Mouse (Mus musculus) MEL (cell line): ENCODE measurements around the gene Rfc4. TPM values are rescaled to one million over a fixed set of nuclear protein-coding genes. Genes with fewer than 3 reads are reported as not detected.

Experiments used
- DNase-seq: peaks from one replicate; pipeline ENCODE4 v3.0.0; 2011; ENCODE audit warnings: low read depth, low spot score
- H3K27ac ChIP-seq: 2 replicates; pipeline ENCODE4 v1.5.1; 2012; ENCODE audit warnings: low read depth, mild to moderate bottlenecking, control low read depth, low read length, moderate library complexity; ENCODE audit not compliant: control insufficient read depth
- H3K27me3 ChIP-seq, 2 experiments: fragments of 150-350 bp in 1 of 2; sonication (generic) in 1 of 2; 2 replicates each; pipeline ENCODE4 v1.6.1; 2012; ENCODE audit warnings: low read length in 2 of 2, mild to moderate bottlenecking in 2 of 2, improper control_type of control experiment in 1 of 2, moderate library complexity in 1 of 2; ENCODE audit not compliant: insufficient read depth in 2 of 2, control insufficient read depth in 1 of 2
- H3K36me3 ChIP-seq, 2 experiments: 2 replicates each; pipeline ENCODE4 v1.6.1; 2012 to 2014; ENCODE audit warnings: low read length in 2 of 2, improper control_type of control experiment in 1 of 2, inconsistent platforms in 1 of 2, mild to moderate bottlenecking in 1 of 2; ENCODE audit not compliant: insufficient read depth in 2 of 2, control insufficient read depth in 1 of 2
- H3K4me1 ChIP-seq, 2 experiments: fragments of 150-350 bp in 1 of 2; sonication (generic) in 1 of 2; 2 replicates each; pipeline ENCODE4 v1.6.1; 2012; ENCODE audit warnings: low read length in 2 of 2, improper control_type of control experiment in 1 of 2, mild to moderate bottlenecking in 1 of 2; ENCODE audit not compliant: insufficient read depth in 2 of 2, control insufficient read depth in 1 of 2
- H3K4me3 ChIP-seq, 2 experiments: fragments of 150-350 bp in 1 of 2; sonication (generic) in 1 of 2; 2 replicates each; pipeline ENCODE4 v1.5.1; 2012; ENCODE audit warnings: low read depth in 2 of 2, low read length in 2 of 2, mild to moderate bottlenecking in 2 of 2, moderate library complexity in 2 of 2, control low read depth in 1 of 2, improper control_type of control experiment in 1 of 2; ENCODE audit not compliant: control insufficient read depth in 1 of 2, insufficient read depth in 1 of 2
- H3K79me2 ChIP-seq: 2 replicates; pipeline ENCODE4 v1.6.1; 2012; ENCODE audit warnings: mild to moderate bottlenecking, low read length, moderate library complexity; ENCODE audit not compliant: control insufficient read depth, poor library complexity, insufficient read depth
- H3K9ac ChIP-seq: 2 replicates; pipeline ENCODE4 v1.6.1; 2012; ENCODE audit warnings: low read depth, mild to moderate bottlenecking, control low read depth, low read length, moderate library complexity; ENCODE audit not compliant: control insufficient read depth, poor library complexity, severe bottlenecking
- H3K9me3 ChIP-seq: fragments of 150-350 bp; sonication (generic); replicated peaks from 2 replicates; pipeline ENCODE4 v1.6.1; 2012; ENCODE audit warnings: mild to moderate bottlenecking, low read length, improper control_type of control experiment, moderate library complexity; ENCODE audit not compliant: insufficient read depth
- BHLHE40 ChIP-seq: IDR thresholded peaks from 2 replicates; pipeline ENCODE4 v1.6.1; 2012; ENCODE audit warnings: low read depth, mild to moderate bottlenecking, inconsistent platforms, low read length, improper control_type of control experiment, borderline replicate concordance
- CHD1 ChIP-seq: IDR thresholded peaks from 2 replicates; pipeline ENCODE4 v1.6.1; 2012; ENCODE audit warnings: low read depth, mild to moderate bottlenecking, inconsistent platforms, low read length, improper control_type of control experiment
- CHD2 ChIP-seq: IDR thresholded peaks from 2 replicates; pipeline ENCODE4 v1.6.1; 2011; ENCODE audit warnings: low read length, improper control_type of control experiment
- CTCF ChIP-seq, 3 experiments: IDR thresholded peaks in 2 of 3; conservative IDR thresholded peaks in 1 of 3; 2 replicates each; pipeline ENCODE4 v1.5.1; 2011 to 2012; ENCODE audit warnings: low read length in 3 of 3, low read depth in 2 of 3, mild to moderate bottlenecking in 2 of 3, improper control_type of control experiment in 1 of 3, inconsistent platforms in 1 of 3, mixed read lengths in 1 of 3, moderate library complexity in 1 of 3; ENCODE audit not compliant: control insufficient read depth in 1 of 3, insufficient read depth in 1 of 3, poor library complexity in 1 of 3, severe bottlenecking in 1 of 3
- ELF1 ChIP-seq: IDR thresholded peaks from 2 replicates; pipeline ENCODE4 v1.6.1; 2014; ENCODE audit warnings: low read depth, mild to moderate bottlenecking, inconsistent platforms, low read length, improper control_type of control experiment, moderate library complexity
- EP300 ChIP-seq, 2 experiments: IDR thresholded peaks; 2 replicates each; pipeline ENCODE4 v1.6.1; 2011; ENCODE audit warnings: improper control_type of control experiment in 2 of 2, low read length in 2 of 2, low read depth in 1 of 2, mild to moderate bottlenecking in 1 of 2
- GABPA ChIP-seq: IDR thresholded peaks from 2 replicates; pipeline ENCODE4 v1.6.1; 2012; ENCODE audit warnings: low read depth, mild to moderate bottlenecking, inconsistent platforms, low read length, improper control_type of control experiment, moderate library complexity
- HCFC1 ChIP-seq: IDR thresholded peaks from 2 replicates; pipeline ENCODE4 v1.6.1; 2012; ENCODE audit warnings: low read depth, mild to moderate bottlenecking, inconsistent platforms, low read length, improper control_type of control experiment, moderate library complexity
- JUND ChIP-seq: IDR thresholded peaks from 2 replicates; pipeline ENCODE4 v1.6.1; 2011; ENCODE audit warnings: low read depth, mild to moderate bottlenecking, improper control_type of control experiment, low read length
- MAFK ChIP-seq: IDR thresholded peaks from 2 replicates; pipeline ENCODE4 v1.6.1; 2011; ENCODE audit warnings: low read depth, mild to moderate bottlenecking, low read length, improper control_type of control experiment, borderline replicate concordance
- MXI1 ChIP-seq: IDR thresholded peaks from 2 replicates; pipeline ENCODE4 v1.6.1; 2011; ENCODE audit warnings: mild to moderate bottlenecking, low read depth, low read length, improper control_type of control experiment
- NELFE ChIP-seq: IDR thresholded peaks from 2 replicates; pipeline ENCODE4 v1.6.1; 2011; ENCODE audit warnings: low read depth, low read length, improper control_type of control experiment
- NRF1 ChIP-seq: IDR thresholded peaks from 2 replicates; pipeline ENCODE4 v1.6.1; 2014; ENCODE audit warnings: low read depth, mild to moderate bottlenecking, inconsistent platforms, low read length, improper control_type of control experiment, moderate library complexity; ENCODE audit not compliant: poor library complexity, insufficient read depth, severe bottlenecking
- POLR2A ChIP-seq, 2 experiments: IDR thresholded peaks; 2 replicates each; pipeline ENCODE4 v1.6.1; 2011 to 2012; ENCODE audit warnings: low read length in 2 of 2, mild to moderate bottlenecking in 2 of 2, control low read depth in 1 of 2, improper control_type of control experiment in 1 of 2, low read depth in 1 of 2, moderate library complexity in 1 of 2; ENCODE audit not compliant: control insufficient read depth in 1 of 2, insufficient read depth in 1 of 2, poor library complexity in 1 of 2
- POLR2AphosphoS2 ChIP-seq: IDR thresholded peaks from 2 replicates; pipeline ENCODE4 v1.6.1; 2011; ENCODE audit warnings: low read length, improper control_type of control experiment
- POLR2AphosphoS5 ChIP-seq: IDR thresholded peaks from 2 replicates; pipeline ENCODE4 v1.6.1; 2012; ENCODE audit warnings: low read depth, borderline replicate concordance, mild to moderate bottlenecking, inconsistent platforms, low read length, moderate library complexity, mixed read lengths
- TBP ChIP-seq: IDR thresholded peaks from 2 replicates; pipeline ENCODE4 v1.8.0; 2011; ENCODE audit warnings: low read depth, low read length, improper control_type of control experiment
- TCF12 ChIP-seq: IDR thresholded peaks from 2 replicates; pipeline ENCODE4 v1.6.1; 2014; ENCODE audit warnings: low read depth, mild to moderate bottlenecking, inconsistent platforms, low read length, improper control_type of control experiment, moderate library complexity
- UBTF ChIP-seq: IDR thresholded peaks from 2 replicates; pipeline ENCODE4 v1.6.1; 2012; ENCODE audit warnings: low read depth, mild to moderate bottlenecking, inconsistent platforms, low read length, improper control_type of control experiment, moderate library complexity, borderline replicate concordance; ENCODE audit not compliant: insufficient read depth
- USF1 ChIP-seq: IDR thresholded peaks from 2 replicates; pipeline ENCODE4 v1.6.1; 2014; ENCODE audit warnings: low read depth, mild to moderate bottlenecking, inconsistent platforms, low read length, improper control_type of control experiment, moderate library complexity
- ZC3H11A ChIP-seq: IDR thresholded peaks from 2 replicates; pipeline ENCODE4 v1.6.1; 2012; ENCODE audit warnings: low read depth, mild to moderate bottlenecking, inconsistent platforms, low read length, improper control_type of control experiment
- polyA plus RNA-seq, 2 experiments: library from polyadenylated mRNA; stranded (reverse) in 1 of 2; unstranded in 1 of 2; fragments of >175 nt in 1 of 2; fragments of >200 nt in 1 of 2; gene quantifications; 2 replicates each; pipeline versions ENCODE4 v1.2.1 to v1.2.4; 2012; ENCODE audit warnings: low replicate concordance in 2 of 2, low read depth in 1 of 2; ENCODE audit not compliant: insufficient read length in 2 of 2, insufficient read depth in 1 of 2, missing spikeins in 1 of 2
- total RNA-seq: library from RNA; depleted of rRNA; stranded (reverse); fragments of 300-350 nt; gene quantifications from 2 replicates; pipeline ENCODE4 v1.2.3, GENCODE M21; 2012

The Rfc4 gene
- total and polyA plus RNA-seq, 3 experiments: 52.1 to 93.2 TPM; not detected in 1

GRCm38 (mm10) chr16:23107231-23107942 lies 20.1 kb downstream of the Rfc4 start, which contains the start of gene Eif4a2:
TSS of gene Eif4a2 (plus strand) at chr16:23107444.
- peak; percentile 97 for DNase-seq
- TF ChIP-seq POLR2AphosphoS5 (peak; percentile 97; the same call in 1 of the 2 replicates), POLR2A (IDR thresholded peaks at IDR 0.05; ENCODE audit: control insufficient read depth in 1 of 2, insufficient read depth in 1 of 2, low read depth in 1 of 2, low read length in 2 of 2, poor library complexity in 1 of 2) (peak; percentile 96 to 97), TBP (peak; percentile 98), CTCF (IDR thresholded peaks at IDR 0.05 in 2 of 3, conservative IDR thresholded peaks at IDR 0.05 in 1 of 3; ENCODE audit: control insufficient read depth in 1 of 3, insufficient read depth in 1 of 3, low read depth in 2 of 3, low read length in 3 of 3, poor library complexity in 1 of 3, severe bottlenecking in 1 of 3) (peak in 1 of 3 experiments; percentile 18; a peak in 1 of 6 replicates), HCFC1 (no peak)
- peak within 1 kb of the TSS; percentile 69 to 77 for H3K4me3 ChIP-seq
- no peaks in the 10 kb centered on the region for H3K27me3 ChIP-seq
- peak within 1 kb of the TSS; percentile 80 for H3K9ac ChIP-seq
- H3K9me3 ChIP-seq: no peaks in the 10 kb centered on the region
- peak within 1 kb of the TSS; percentile 79 for H3K27ac ChIP-seq
- H3K4me1 ChIP-seq: peaks cover under 1 to 6% of the 10 kb centered on the region in 2 experiments; a peak in 3 of 4 replicates
- H3K79me2 ChIP-seq: peaks cover 49% of the 10 kb centered on the region
- H3K36me3 ChIP-seq: peaks cover 22% of the 10 kb centered on the region in 2 experiments

GRCm38 (mm10) chr16:23106121-23106520 lies 21.4 kb downstream of the Rfc4 start:
- Histone ChIP-seq H3K27me3 (no peaks in the 10 kb centered on the region), H3K4me1 (peaks cover 3 to 6% of the 10 kb centered on the region in 2 experiments; a peak in 3 of 4 replicates), H3K4me3 (peak overlapping the region; percentile 63 to 77), H3K79me2 (peaks cover 41% of the 10 kb centered on the region), H3K27ac (peak overlapping the region; percentile 79), H3K36me3 (peaks cover 15 to 17% of the 10 kb centered on the region in 2 experiments), H3K9ac (peak overlapping the region; percentile 80), H3K9me3 (no peaks in the 10 kb centered on the region)
- TF ChIP-seq TCF12: no peak
- TF ChIP-seq GABPA: no peak
- no peak for TF ChIP-seq UBTF
- peak; percentile 57 for DNase-seq

GRCm38 (mm10) chr16:23103841-23104240 lies 23.7 kb downstream of the Rfc4 start:
- H3K27me3 ChIP-seq: no peaks in the 10 kb centered on the region
- peaks cover 4 to 14% of the 10 kb centered on the region in 2 experiments for H3K36me3 ChIP-seq
- H3K4me3 ChIP-seq: peak overlapping the region in 1 of 2 experiments; percentile 9; a peak in 1 of 4 replicates
- H3K79me2 ChIP-seq: peaks cover 19% of the 10 kb centered on the region
- TF ChIP-seq HCFC1 (no peak), CHD1 (no peak), UBTF (no peak), MXI1 (no peak), BHLHE40 (no peak), ZC3H11A (no peak), CHD2 (no peak), USF1 (no peak), JUND (no peak), POLR2AphosphoS2 (no peak), EP300 (IDR thresholded peaks at IDR 0.05; ENCODE audit: low read depth in 1 of 2, low read length in 2 of 2) (no peak), MAFK (no peak), TBP (no peak), NRF1 (no peak), NELFE (no peak), ELF1 (no peak)
- DNase-seq: peak; percentile 44
- H3K9ac ChIP-seq: peak overlapping the region; percentile 40
- no peaks in the 10 kb centered on the region for H3K9me3 ChIP-seq
- peak overlapping the region; percentile 49; the same call in 1 of the 2 replicates for H3K27ac ChIP-seq
- H3K4me1 ChIP-seq: peaks cover 3 to 6% of the 10 kb centered on the region in 2 experiments; a peak in 3 of 4 replicates
